Mouse (Mus musculus): Measurements from ENCODE around the gene Polr2i. TPM values are rescaled to one million over a fixed set of nuclear protein-coding genes. Genes with fewer than 3 reads are reported as not detected.

Polr2i gene
- polyA plus RNA-seq, 1 experiment from 2014 or later: 126 TPM

DNA sequence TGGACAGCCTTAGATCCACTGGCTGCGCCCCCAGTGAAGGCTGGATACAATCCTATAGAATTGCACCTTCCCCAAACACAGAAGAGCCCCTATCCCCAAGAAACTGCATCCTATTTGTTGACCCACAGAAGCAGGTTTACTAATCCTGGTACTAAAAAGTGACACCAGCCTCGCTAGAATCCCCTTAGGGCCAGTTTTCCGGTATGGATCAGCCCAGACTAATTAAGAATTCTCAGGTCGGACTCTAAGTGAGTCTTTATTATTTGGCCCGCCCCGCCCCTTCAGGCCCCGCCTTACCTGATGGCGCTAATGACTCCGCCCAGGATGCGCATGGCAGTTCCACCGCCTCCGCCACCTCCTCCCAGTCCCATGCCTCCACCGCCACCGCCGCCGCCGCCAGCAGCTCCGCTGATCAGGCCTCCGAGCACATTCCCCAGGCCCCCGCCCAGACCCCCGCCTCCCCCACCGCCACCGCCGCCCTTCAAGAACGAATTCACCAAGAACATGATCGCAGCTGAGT lies 38.1 kb upstream of the Polr2i start:
- WGBS (ENCODE audit: insufficient replicate concordance): under 1% methylated on average over 26 of the region's 26 CpGs
- Histone ChIP-seq H3K36me3 (ENCODE audit: control insufficient read depth, insufficient read depth, low read length) (peaks cover 19% of the 10 kb centered on the region), H3K9me3 (replicated peaks; ENCODE audit: control insufficient read depth, low read length) (no peaks in the 10 kb centered on the region), H3K27me3 (ENCODE audit: control insufficient read depth, insufficient read depth, low read length) (no peaks in the 10 kb centered on the region), H3K4me2 (peak overlapping the region; percentile 73), H3K4me3 (ENCODE audit: low read depth, low read length) (peak overlapping the region; percentile 85), H3K4me1 (ENCODE audit: control insufficient read depth, insufficient read depth, low read length) (peaks cover 14% of the 10 kb centered on the region), H3K9ac (ENCODE audit: low read depth, low read length) (peak overlapping the region; percentile 91), H3K27ac (ENCODE audit: low read depth, low read length) (peak overlapping the region; percentile 89)
- ATAC-seq (replicated peaks; ENCODE audit: insufficient number of reproducible peaks, low FRiP score, low TSS enrichment): peak; percentile 62

GRCm38 (mm10) chr7:30194101-30194831 lies 37.5 kb upstream of the Polr2i start:
- under 1% methylated on average over 26 of the region's 26 CpGs for WGBS (ENCODE audit: insufficient replicate concordance)
- H3K4me1 ChIP-seq (ENCODE audit: control insufficient read depth, insufficient read depth, low read length): peaks cover 14% of the 10 kb centered on the region
- peaks cover 13% of the 10 kb centered on the region for H3K36me3 ChIP-seq (ENCODE audit: control insufficient read depth, insufficient read depth, low read length)
- ATAC-seq (replicated peaks; ENCODE audit: insufficient number of reproducible peaks, low FRiP score, low TSS enrichment): peak; percentile 33
- H3K9me3 ChIP-seq (replicated peaks; ENCODE audit: control insufficient read depth, low read length): no peaks in the 10 kb centered on the region
- H3K9ac ChIP-seq (ENCODE audit: low read depth, low read length): peak overlapping the region; percentile 91
- no peaks in the 10 kb centered on the region for H3K27me3 ChIP-seq (ENCODE audit: control insufficient read depth, insufficient read depth, low read length)
- peak overlapping the region; percentile 73 for H3K4me2 ChIP-seq
- H3K4me3 ChIP-seq (ENCODE audit: low read depth, low read length): peak overlapping the region; percentile 85
- H3K27ac ChIP-seq (ENCODE audit: low read depth, low read length): peak overlapping the region; percentile 89

- Histone ChIP-seq H3K27ac (ENCODE audit: low read depth, low read length) (peak overlapping the region; percentile 89), H3K4me1 (ENCODE audit: control insufficient read depth, insufficient read depth, low read length) (peaks cover 14% of the 10 kb centered on the region), H3K4me3 (ENCODE audit: low read depth, low read length) (peak overlapping the region; percentile 85), H3K36me3 (ENCODE audit: control insufficient read depth, insufficient read depth, low read length) (peaks cover 13% of the 10 kb centered on the region), H3K27me3 (ENCODE audit: control insufficient read depth, insufficient read depth, low read length) (no peaks in the 10 kb centered on the region), H3K9me3 (replicated peaks; ENCODE audit: control insufficient read depth, low read length) (no peaks in the 10 kb centered on the region), H3K4me2 (peak overlapping the region; percentile 73), H3K9ac (ENCODE audit: low read depth, low read length) (peak overlapping the region; percentile 91)
- under 1% methylated on average over 28 of the region's 28 CpGs for WGBS (ENCODE audit: insufficient replicate concordance)
- peak; percentile 86 for ATAC-seq (replicated peaks; ENCODE audit: insufficient number of reproducible peaks, low FRiP score, low TSS enrichment)
These were observed 36.9 kb upstream of the Polr2i start for GRCm38 (mm10) chr7:30194884-30195283.

GRCm38 (mm10) chr7:30195461-30195860 lies 36.3 kb upstream of the Polr2i start:
- H3K9me3 ChIP-seq (replicated peaks; ENCODE audit: control insufficient read depth, low read length): no peaks in the 10 kb centered on the region
- whole genome bisulfite sequencing (ENCODE audit: insufficient replicate concordance): 61% methylated on average over 6 of the region's 6 CpGs
- H3K36me3 ChIP-seq (ENCODE audit: control insufficient read depth, insufficient read depth, low read length): peaks cover 10% of the 10 kb centered on the region
- no peak overlapping the region for H3K4me3 ChIP-seq (ENCODE audit: low read depth, low read length)
- no peak for ATAC-seq (replicated peaks; ENCODE audit: insufficient number of reproducible peaks, low FRiP score, low TSS enrichment)
- peak overlapping the region; percentile 73 for H3K4me2 ChIP-seq
- H3K9ac ChIP-seq (ENCODE audit: low read depth, low read length): 0 out of 2 replicates have a peak overlapping the region, but pooled peaks have one; percentile 16
- H3K4me1 ChIP-seq (ENCODE audit: control insufficient read depth, insufficient read depth, low read length): peaks cover 14% of the 10 kb centered on the region
- H3K27me3 ChIP-seq (ENCODE audit: control insufficient read depth, insufficient read depth, low read length): no peaks in the 10 kb centered on the region
- no peak overlapping the region for H3K27ac ChIP-seq (ENCODE audit: low read depth, low read length)

DNA sequence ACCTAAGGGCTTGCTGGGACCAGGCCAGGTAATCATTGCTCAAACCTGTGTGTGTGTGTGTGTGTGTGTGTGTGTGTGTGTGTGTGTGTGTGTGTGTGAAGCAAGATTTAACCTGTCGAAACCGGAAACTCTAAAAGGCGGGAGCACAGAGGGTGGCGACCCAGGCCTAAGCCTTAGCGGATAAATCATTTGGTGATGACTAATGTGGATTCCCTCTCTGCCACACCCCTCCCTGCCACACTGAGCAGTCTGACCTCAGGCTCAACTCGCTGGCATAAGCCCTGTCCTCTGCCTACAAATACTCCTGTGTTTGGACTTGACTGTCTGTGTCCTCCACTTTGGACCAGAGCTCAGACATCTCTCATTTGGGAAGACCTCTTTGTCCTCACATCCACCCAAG lies 35.6 kb upstream of the Polr2i start:
- H3K27me3 ChIP-seq (ENCODE audit: control insufficient read depth, insufficient read depth, low read length): no peaks in the 10 kb centered on the region
- H3K4me1 ChIP-seq (ENCODE audit: control insufficient read depth, insufficient read depth, low read length): peaks cover 14% of the 10 kb centered on the region
- 76% methylated on average over 6 of the region's 6 CpGs for WGBS (ENCODE audit: insufficient replicate concordance)
- peaks cover 6% of the 10 kb centered on the region; the same call in 1 of the 2 replicates for H3K36me3 ChIP-seq (ENCODE audit: control insufficient read depth, insufficient read depth, low read length)
- no peak for ATAC-seq (replicated peaks; ENCODE audit: insufficient number of reproducible peaks, low FRiP score, low TSS enrichment)
- H3K27ac ChIP-seq (ENCODE audit: low read depth, low read length): no peak overlapping the region
- H3K4me3 ChIP-seq (ENCODE audit: low read depth, low read length): no peak overlapping the region
- H3K9me3 ChIP-seq (replicated peaks; ENCODE audit: control insufficient read depth, low read length): no peaks in the 10 kb centered on the region
- no peak overlapping the region for H3K4me2 ChIP-seq
- H3K9ac ChIP-seq (ENCODE audit: low read depth, low read length): no peak overlapping the region

DNA sequence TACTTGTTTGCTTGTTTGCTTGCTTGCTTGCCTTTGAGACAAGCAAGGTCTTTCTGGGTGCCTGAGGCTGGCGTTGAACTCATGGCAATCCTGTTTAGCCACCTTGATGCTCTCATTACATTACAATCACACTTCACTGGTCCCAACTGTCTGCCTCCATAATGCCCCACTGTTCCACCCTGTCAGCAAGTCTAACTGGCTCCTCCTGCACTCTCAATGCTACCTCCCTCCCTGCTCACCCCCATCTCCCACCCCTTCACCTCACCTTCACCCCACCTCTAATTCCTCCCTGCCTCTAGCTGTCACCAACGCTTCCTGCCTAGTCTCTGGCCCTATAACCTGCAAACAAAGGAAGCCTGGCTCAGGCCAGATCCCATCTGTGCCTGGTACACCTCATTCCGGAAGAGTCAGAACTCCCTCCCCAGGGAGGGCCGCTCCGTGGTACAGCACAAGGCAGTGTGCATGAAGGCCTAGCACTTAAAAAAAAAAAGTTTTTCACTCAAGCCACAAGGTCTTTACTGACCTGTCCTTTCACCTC lies 34.1 kb upstream of the Polr2i start:
- Histone ChIP-seq H3K4me1 (ENCODE audit: control insufficient read depth, insufficient read depth, low read length) (peaks cover 14% of the 10 kb centered on the region), H3K4me3 (ENCODE audit: low read depth, low read length) (no peak overlapping the region), H3K4me2 (no peak overlapping the region), H3K27me3 (ENCODE audit: control insufficient read depth, insufficient read depth, low read length) (no peaks in the 10 kb centered on the region), H3K9me3 (replicated peaks; ENCODE audit: control insufficient read depth, low read length) (no peaks in the 10 kb centered on the region), H3K27ac (ENCODE audit: low read depth, low read length) (no peak overlapping the region), H3K36me3 (ENCODE audit: control insufficient read depth, insufficient read depth, low read length) (no peaks in the 10 kb centered on the region), H3K9ac (ENCODE audit: low read depth, low read length) (no peak overlapping the region)
- WGBS (ENCODE audit: insufficient replicate concordance): 57% methylated on average over 5 of the region's 5 CpGs
- no peak for ATAC-seq (replicated peaks; ENCODE audit: insufficient number of reproducible peaks, low FRiP score, low TSS enrichment)

- 5% methylated on average over 8 of the region's 8 CpGs for WGBS (ENCODE audit: insufficient replicate concordance)
- no peak within 1 kb of the TSS for H3K27ac ChIP-seq (ENCODE audit: low read depth, low read length)
- H3K4me1 ChIP-seq (ENCODE audit: control insufficient read depth, insufficient read depth, low read length): peaks cover 8% of the 10 kb centered on the region
- H3K4me2 ChIP-seq: peak within 1 kb of the TSS; percentile 39; the same call in 1 of the 2 replicates
- no peaks in the 10 kb centered on the region for H3K27me3 ChIP-seq (ENCODE audit: control insufficient read depth, insufficient read depth, low read length)
- no peak for ATAC-seq (replicated peaks; ENCODE audit: insufficient number of reproducible peaks, low FRiP score, low TSS enrichment)
- H3K36me3 ChIP-seq (ENCODE audit: control insufficient read depth, insufficient read depth, low read length): no peaks in the 10 kb centered on the region
- H3K9ac ChIP-seq (ENCODE audit: low read depth, low read length): no peak within 1 kb of the TSS
- no peak within 1 kb of the TSS for H3K4me3 ChIP-seq (ENCODE audit: low read depth, low read length)
- no peaks in the 10 kb centered on the region for H3K9me3 ChIP-seq (replicated peaks; ENCODE audit: control insufficient read depth, low read length)
These were observed 33.2 kb upstream of the Polr2i start, which contains the start of gene Capns1 for GRCm38 (mm10) chr7:30198481-30198971. TSS of gene Capns1 (minus strand) at chr7:30198811.

- WGBS (ENCODE audit: insufficient replicate concordance): 67% methylated on average over 18 of the region's 18 CpGs
- no peak overlapping the region for H3K4me3 ChIP-seq (ENCODE audit: low read depth, low read length)
- no peak overlapping the region for H3K9ac ChIP-seq (ENCODE audit: low read depth, low read length)
- no peaks in the 10 kb centered on the region for H3K9me3 ChIP-seq (replicated peaks; ENCODE audit: control insufficient read depth, low read length)
- H3K27ac ChIP-seq (ENCODE audit: low read depth, low read length): no peak overlapping the region
- no peak for ATAC-seq (replicated peaks; ENCODE audit: insufficient number of reproducible peaks, low FRiP score, low TSS enrichment)
- H3K27me3 ChIP-seq (ENCODE audit: control insufficient read depth, insufficient read depth, low read length): no peaks in the 10 kb centered on the region
- H3K4me1 ChIP-seq (ENCODE audit: control insufficient read depth, insufficient read depth, low read length): peaks cover 10% of the 10 kb centered on the region; the same call in 1 of the 2 replicates
- H3K36me3 ChIP-seq (ENCODE audit: control insufficient read depth, insufficient read depth, low read length): no peaks in the 10 kb centered on the region
- H3K4me2 ChIP-seq: no peak overlapping the region
These were observed 32.1 kb upstream of the Polr2i start for GRCm38 (mm10) chr7:30199498-30200139.
